Mouse (Mus musculus) regulatory T cell (primary cell): ENCODE results near the gene Pou2f2.

Experiments
- in situ Hi-C: fragments of 300-600 bp; cut with MboI, MseI; formaldehyde crosslinking; loops from one replicate; pipeline ENCODE4 v1.15.1; 2025; ENCODE audit warnings: high pct_unique_total_duplicates

The Pou2f2 gene

GRCm38 (mm10) chr7:25105411-25106160 is 73.9 kb downstream of the Pou2f2 start:
- in situ Hi-C loops, result loop anchor here (5.0 kb wide), 1 partner anchor 82 kb away; no protein-coding TSS in a partner anchor

GRCm38 (mm10) chr7:25099581-25099980 is 79.9 kb downstream of the Pou2f2 start:
- in situ Hi-C loops, result no loop called here

- in situ Hi-C loops, result no loop called here
Observed at GRCm38 (mm10) chr7:25098169-25098568, 81.4 kb downstream of the Pou2f2 start.

DNA sequence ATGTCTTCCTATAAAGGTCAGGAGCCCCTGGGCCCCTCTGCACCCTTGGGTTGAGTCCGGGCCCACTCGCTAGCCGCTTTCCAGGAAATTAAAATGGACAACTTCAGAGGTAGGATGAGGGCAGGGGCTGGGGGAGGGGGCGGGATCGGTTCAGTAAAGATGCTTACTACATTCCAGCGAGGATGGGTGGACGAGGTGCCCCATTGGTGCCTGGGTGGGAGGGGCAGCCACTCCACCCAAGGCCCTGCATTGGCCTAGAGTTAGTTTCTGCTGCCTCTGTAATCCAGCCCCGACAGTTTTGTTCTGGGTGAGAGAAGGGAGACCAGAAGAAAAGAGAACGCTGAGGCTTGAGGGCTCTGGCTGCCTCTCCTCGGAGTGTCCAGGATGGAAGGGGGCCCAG is 89.7 kb downstream of the Pou2f2 start:
- in situ Hi-C loops, result no loop called here

GRCm38 (mm10) chr7:25088968-25089367 is 90.6 kb downstream of the Pou2f2 start:
- in situ Hi-C loops, result no loop called here

DNA sequence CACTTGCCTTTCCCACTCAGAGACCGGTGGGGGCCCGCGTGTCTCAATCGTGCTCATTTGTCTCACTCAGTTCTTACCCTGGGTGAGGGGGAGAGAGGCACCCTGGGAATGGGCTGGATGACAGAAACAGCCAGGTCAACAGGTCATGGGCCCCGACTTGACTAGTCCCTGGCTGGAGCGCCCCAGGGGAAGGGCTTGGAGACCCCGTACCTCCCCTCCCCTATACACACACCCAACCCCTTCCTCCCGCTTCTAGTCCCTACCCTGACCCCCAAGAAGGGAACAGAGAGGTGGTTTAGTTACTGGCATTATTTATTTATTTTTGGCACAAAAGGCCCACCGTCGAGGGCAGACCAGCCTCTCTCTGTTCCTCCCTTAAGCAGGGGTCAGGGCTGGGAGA is 91.0 kb downstream of the Pou2f2 start:
- in situ Hi-C loops, result no loop called here

- in situ Hi-C loops, result no loop called here
Observed at GRCm38 (mm10) chr7:25087972-25088371, 91.6 kb downstream of the Pou2f2 start.

DNA sequence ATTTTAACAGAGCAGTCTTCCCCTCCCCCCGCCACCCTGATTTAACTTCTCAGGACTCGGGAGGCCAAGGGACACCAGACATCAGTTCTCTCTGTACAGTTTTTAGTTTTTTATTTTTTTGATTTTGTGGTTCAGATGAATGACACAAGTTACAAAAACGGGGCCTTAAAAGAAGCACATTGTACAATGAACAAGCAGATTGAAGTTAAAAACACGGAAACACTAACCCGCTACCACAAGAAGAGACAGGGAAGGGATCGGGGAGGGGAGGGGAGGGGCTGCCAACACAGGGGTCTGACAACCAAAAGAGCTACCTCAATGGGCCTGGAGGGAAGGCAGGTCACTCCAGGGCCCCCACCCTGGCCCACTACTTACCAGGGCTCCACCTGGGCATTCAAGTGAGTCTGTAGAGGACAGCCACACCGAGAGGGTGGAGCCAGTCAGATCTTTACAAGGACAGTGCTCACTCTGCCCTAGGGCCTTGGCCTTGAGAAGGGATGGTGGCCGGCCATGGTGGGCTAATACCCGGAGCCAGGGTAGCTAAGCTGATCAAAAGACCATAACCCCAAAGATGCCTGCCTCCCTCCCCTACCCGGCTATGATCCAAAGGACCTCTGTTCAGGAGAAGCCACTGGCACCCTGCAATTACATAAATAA is 92.1 kb downstream of the Pou2f2 start:
- in situ Hi-C loops, result no loop called here

DNA sequence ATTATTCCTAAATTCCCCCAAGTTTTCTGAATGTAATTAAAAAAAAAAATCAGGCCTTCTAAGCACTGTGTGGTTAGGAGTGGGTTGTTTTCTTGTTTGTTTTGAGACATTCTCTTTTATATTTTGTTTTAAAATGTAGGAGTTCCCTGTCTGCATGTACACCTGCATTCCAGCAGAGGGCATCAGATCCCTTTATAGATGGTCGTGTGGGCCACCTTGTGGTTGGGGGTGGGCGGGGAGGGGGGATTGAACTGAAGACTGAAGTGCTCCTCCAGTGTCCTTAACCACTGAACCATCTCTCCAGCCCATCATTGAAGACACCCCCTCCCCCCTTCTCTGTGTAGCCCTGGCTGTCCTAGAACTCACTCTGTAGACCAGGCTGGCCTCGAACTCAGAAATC is 92.9 kb downstream of the Pou2f2 start:
- in situ Hi-C loops, result no loop called here

- in situ Hi-C loops, result no loop called here
Observed at GRCm38 (mm10) chr7:25084621-25085020, 94.9 kb downstream of the Pou2f2 start.

DNA sequence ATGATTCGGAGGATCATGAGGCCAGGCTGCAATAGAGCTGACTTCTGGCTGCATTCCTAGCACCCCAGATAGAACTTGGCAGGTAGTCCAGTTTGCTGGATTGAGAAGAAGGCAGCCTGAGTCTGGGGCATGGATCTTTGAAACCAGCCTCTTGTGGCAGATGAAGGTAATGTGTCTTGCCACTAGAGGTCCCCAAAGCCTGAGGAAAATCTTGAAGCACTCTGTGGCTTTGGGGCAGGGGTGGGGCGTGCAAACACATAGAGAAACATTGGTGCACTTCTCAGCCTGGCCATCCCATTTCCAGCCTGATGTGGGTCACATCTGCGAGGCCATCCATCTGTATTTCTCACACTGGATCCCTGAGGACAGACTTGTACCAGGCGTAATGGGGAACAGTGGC is 97.0 kb downstream of the Pou2f2 start:
- in situ Hi-C loops, result no loop called here

GRCm38 (mm10) chr7:25080431-25080830 is 99.1 kb downstream of the Pou2f2 start:
- in situ Hi-C loops, result no loop called here

DNA sequence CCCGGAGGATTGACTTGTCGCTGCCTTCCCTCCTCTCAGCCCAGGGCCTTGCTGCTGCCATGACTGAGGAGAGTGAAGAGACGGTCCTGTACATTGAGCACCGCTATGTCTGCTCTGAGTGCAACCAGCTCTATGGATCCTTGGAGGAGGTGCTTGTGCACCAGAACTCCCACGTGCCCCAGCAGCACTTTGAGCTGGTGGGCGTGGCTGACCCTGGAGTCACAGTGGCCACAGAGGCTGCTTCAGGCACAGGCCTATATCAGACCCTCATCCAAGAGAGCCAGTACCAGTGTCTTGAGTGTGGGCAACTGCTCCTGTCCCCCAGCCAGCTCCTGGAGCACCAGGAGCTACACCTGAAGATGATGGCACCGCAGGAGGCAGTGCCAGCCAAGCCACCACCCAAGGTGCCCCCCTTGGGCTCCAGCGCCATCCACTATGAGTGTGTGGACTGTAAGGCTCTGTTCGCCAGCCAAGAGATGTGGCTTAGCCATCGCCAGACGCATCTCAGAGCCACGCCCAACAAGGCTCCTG is 100.0 kb downstream of the Pou2f2 start:
- in situ Hi-C loops, result no loop called here

DNA sequence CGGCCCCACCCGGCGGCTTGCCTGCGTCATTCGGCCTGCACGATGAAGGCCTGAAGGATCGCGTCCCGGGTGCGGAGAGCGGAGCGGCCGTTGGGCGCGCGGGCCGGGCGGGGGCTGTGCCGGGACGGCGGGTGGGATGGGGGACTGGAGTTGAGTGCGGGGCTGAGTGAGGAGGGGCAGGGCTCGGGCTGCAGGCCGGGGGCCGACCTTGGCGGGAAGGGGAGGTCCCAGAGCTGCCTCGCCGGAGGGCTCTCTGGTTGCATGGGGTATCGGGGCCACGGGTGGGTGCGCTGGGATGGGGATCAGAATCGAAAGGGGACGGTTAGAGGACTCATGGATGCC is 102.1 kb downstream of the Pou2f2 start:
- in situ Hi-C loops, result no loop called here

DNA sequence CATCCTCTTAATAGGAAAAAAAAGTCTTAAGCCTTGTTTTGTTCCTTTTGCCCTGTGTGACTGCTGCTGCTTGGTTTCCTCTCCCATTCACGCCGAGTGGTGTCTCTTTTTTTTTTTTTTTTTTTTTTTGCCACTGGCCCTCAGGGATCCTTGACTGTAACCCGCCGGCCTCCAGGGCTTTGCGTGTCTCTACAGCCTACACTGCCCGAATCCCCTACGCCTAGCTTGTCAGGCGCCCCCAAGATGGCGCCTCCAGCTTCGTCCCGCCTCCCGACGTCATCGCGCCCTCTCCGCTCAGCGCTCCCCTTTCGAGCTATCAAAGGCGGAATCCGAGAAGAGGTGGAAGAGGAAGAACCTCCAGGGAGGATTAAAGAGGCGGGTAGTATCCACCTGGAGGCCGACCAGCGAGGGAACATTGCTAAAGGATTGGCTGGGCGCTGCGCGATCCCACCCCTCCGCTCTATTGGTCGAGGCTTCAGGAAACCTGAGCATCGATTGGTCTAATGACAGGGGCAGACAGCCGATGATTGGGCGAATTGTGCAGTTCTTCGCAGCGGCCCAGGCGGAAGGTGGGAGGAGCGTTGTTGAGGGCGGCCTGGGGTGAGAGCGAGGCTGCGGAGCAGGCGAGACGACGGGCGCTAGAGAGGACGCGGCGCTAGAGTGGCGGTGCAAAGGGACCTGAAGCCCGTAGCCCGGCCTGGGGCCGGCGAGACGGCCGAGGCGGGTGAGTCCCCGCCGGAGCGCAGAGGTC is 102.7 kb downstream of the Pou2f2 start:
- in situ Hi-C loops, result no loop called here

- in situ Hi-C loops, result no loop called here
Observed at GRCm38 (mm10) chr7:25076296-25076662, 103.2 kb downstream of the Pou2f2 start.

DNA sequence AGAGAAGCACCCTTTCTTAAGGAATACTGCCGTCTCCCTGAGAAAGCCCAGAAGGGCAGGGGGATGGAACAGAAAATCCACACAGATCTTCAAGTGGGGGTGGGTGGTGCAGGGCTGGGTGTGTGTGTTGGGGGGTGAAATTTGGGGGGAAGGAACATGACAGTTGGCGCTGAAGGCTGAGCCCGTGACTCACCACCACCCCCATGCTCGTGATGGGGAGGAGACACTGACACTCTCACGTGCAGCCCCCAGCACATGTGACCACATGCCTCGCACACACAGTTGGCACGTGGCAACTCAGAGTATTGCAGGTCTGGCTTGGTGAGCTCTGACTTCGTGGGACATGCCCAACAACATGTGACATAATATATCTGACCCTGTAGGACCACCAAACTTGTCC is 105.6 kb downstream of the Pou2f2 start:
- in situ Hi-C loops, result no loop called here

DNA sequence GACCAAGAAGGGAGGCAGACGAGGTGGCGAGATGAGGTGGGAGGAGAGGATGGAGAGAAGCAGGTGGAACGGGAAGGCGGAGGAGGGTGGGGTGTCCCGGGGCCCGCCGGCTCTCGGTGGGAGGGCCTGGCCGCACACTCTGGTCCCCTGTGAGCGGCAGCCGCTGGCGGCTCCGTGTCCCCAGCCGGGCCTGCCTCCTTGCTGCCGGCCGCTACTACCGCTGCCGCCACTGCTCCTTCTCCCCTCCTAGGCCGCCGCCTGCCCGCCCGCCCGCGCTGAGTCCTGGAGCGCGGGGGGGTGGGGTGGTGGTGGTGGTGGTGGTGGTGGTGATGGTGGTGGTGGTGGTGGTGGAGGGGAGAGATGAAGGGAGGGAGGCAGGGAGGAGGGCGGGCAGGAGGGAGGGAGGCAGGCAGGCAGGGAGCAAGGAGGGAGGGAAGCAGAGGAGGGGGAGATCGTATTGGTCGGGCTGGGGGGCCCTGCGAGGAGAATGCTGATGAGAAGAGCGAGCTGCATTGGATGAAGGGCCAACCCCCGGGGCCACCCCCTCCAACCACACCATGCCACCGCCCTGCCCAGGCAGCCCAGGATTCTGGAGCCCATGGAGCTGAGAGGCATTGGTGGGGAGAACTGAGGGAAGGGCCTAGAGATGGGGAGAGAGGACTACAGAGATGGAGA is 106.7 kb downstream of the Pou2f2 start:
- in situ Hi-C loops, result no loop called here

- in situ Hi-C loops, result no loop called here
Observed at GRCm38 (mm10) chr7:25071979-25072715, 107.4 kb downstream of the Pou2f2 start, which contains the start of the genes Grik5 and Zfp574. Gene Grik5 (minus strand): TSS chr7:25072346. Gene Zfp574 (plus strand): TSS chr7:25072567.

DNA sequence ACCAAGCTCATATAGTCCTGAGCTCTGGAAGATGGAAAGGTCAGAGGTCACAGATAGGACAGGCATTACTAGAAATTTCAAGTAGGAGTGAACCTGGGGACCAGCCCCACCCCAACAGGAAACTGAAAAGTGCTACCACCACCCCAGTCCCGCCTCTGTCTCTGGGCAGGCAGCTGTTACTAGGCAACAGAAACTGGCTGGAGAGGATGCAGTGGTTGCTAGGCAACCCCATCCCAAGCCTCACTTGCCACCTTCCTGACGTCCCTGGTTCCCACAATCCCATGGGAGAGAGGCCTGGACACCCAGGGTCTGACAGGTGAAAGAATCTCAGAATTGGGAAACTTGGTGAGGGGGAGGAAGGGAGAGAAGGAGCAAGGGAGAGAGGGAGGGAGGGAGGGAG is 110.8 kb downstream of the Pou2f2 start:
- in situ Hi-C loops, result no loop called here
